Mouse (Mus musculus) bone marrow macrophage, adult 2 months (primary cell): ENCODE measurements around the gene Snu13.

Experiments used
- CTCF ChIP-seq: IDR thresholded peaks from 2 replicates; pipeline ENCODE4 v1.5.1; 2012; ENCODE audit warnings: low read depth, mild to moderate bottlenecking, low read length, moderate library complexity
- POLR2A ChIP-seq: IDR thresholded peaks from 2 replicates; pipeline ENCODE4 v1.6.1; 2012; ENCODE audit warnings: mild to moderate bottlenecking, low read depth, low read length, borderline replicate concordance

- TF ChIP-seq CTCF (no peak), POLR2A (no peak)
Observed at GRCm38 (mm10) chr15:81990549-81990948, 56.8 kb downstream of the Snu13 start.
